Mouse (Mus musculus) lung, adult 2 months (tissue): Measurements from ENCODE around the gene Slc16a4.

Experiments
- CTCF ChIP-seq: fragments of 200-500 bp; IDR thresholded peaks from 2 replicates; pipeline ENCODE4 v1.5.1; 2011; ENCODE audit warnings: mild to moderate bottlenecking, low read length, control low read depth; ENCODE audit not compliant: insufficient read depth
- POLR2A ChIP-seq: fragments of 200-500 bp; IDR thresholded peaks from 2 replicates; pipeline ENCODE4 v1.6.1; 2011; ENCODE audit warnings: low read depth, mild to moderate bottlenecking, control low read depth, low read length, borderline replicate concordance; ENCODE audit errors: extremely low read depth

DNA sequence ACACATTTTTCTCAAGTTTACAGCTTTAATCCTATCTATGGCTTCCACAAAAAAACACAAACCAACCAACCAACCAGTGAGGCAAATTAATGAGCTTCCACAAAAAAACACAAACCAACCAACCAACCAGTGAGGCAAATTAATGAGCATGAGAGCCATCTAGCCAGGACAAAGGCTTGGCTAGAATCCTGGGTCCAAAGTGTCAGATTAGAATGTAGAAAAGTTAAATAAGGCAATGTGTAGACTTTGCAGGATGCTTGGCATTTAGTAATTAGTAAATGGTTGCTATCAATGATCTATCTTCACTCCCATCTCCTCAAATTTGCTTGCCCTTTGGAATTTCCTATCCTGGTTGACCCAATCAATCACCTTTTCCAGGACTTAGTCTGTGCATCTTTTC is 30.7 kb downstream of the Slc16a4 start:
- TF ChIP-seq POLR2A = no peak
- TF ChIP-seq CTCF = no peak
